Mouse (Mus musculus) neural tube, embryonic 10.5 days (tissue): ENCODE results near the gene Cnpy3.

ENCODE experiments used
- DNase-seq: peaks from one replicate; pipeline ENCODE4 v3.0.0-alpha.2; 2017; ENCODE audit warnings: low spot score; ENCODE audit errors: extremely low spot score

The Cnpy3 gene

DNA sequence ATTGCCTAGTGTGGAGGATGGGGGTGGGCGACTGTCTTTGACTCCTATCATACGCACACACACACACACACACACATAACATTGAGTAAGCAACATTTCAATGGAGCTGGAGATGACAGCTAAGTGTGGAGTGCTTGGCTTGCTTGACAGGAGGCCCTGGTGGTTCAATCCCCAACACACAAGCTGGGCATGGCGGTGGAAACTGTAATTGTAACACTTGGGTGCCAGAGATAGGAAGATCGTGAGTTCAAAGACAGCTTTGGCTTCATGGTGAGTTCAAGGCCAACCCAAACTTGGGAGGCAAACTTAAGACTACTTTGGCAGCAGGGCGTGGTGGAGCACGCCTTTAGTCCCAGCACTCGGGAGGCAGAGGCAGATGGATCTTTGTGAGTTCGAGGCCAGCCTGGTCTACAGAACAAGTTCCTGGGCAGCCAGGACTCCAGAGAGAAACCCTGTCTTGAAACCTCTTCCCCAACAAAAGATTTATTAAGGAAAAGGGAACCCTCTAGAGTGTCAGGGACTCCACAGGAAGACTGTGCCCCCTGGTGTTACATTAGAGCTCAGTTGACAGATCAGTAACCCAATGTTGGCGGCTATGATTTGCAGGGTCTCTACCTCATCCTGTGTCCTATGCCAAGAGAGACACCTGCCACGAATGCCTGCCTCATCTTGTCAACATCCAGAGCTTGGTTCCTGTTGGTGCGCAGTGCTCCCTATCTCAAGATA, 37.1 kb downstream of the Cnpy3 start:
- DNase-seq, result no peak

DNA sequence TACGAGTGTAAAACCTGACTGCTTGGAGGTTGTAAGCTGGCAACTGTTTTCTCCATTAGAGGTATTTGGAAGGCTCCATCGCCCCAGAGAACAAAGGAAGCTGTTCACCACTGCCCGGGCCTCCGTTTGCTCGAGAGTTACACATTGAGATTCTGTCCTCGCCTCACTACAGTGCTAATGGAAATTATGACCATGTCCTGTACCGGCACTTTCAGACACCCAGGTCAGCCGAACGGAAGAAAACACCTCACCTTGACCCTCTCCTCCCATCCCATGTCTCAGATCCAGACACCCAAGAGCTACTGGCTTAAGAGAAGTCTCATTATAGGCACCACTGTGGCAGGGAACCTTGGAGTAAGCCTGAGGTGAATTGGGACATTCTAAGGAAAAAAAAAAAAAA, 38.2 kb downstream of the Cnpy3 start:
- DNase-seq, result no peak

DNA sequence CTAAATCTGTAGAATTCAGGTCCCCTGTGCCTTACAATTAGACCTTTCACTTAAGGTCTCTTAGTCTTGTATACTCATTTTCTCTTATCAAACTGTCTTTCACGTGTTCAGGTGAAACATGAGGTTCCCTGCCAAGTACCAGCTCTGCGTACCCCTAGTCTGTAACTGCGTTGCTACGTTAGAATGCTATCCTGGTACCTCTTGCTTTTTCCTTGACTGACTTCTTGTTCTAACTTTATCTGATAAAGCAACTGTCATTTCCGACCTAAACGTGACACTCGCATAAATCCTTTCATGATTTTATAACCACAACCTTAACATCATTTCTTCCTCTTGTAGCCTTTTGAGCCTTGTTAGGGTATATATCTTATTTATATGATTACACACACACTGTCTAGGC, 39.6 kb downstream of the Cnpy3 start:
- DNase-seq, result no peak

DNA sequence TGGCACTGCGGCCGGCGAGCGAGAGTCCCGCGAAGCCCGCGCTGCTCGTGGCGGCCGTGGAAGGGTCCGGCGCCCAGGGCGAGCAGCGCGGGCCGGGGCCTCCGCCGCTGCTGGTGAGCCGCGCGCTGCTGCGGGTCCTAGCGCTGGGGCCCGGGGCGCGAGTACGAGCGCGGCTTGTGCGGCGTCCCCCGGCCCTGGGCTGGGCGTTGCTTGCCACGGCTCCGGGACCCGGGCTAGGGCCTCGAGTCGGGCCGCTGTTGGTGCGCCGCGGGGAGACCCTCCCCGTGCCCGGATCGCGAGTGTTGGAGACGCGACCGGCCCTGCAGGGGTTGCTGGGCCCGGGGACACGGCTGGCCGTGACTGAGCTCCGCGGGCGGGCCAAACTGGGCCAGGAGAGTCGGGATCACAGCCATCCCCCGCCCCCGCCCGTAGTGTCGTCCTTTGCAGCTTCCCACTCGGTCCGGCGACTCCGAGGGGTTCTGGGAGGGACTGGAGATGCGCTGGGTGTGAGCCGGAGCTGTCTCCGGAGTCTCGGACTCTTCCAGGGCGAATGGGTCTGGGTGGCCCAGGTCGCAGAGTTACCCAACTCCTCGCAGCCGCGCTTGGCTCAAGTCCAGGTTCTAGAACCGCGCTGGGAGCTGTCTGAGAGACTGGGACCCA, 40.3 kb downstream of the Cnpy3 start:
- DNase-seq, result no peak

DNA sequence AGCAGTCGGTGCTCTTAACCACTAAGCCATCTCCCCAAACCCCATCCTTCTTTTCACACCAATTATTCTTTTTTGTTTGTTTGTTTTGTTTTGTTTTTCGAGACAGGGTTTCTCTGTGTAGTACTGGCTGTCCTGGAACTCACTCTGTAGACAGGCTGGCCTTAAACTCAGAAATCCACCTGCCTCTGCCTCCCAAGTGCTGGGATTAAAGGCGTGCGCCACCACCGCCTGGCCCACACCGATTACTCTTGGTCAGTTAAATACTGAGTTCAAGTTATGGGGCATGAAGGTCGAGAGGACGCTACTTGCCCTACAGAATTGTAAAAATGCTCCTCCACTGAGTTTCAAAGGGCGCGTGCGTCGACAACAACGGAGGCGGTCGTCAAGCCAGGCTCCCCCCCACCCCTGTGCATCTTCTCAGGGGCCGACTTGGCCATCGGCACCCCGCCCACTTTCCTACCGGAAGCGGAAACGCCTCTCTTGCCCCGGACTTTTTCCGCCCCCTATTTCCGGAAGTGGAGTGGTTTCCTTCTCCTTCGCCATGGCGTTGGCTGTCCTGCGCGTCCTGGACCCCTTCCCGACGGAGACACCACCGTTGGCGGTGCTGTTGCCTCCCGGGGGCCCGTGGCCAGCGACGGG, 40.9 kb downstream of the Cnpy3 start, which contains the start of gene Pex6:
Gene Pex6 (plus strand): TSS at position 505 of the 639 bp plus-strand sequence.
- peak; percentile 94 for DNase-seq

DNA sequence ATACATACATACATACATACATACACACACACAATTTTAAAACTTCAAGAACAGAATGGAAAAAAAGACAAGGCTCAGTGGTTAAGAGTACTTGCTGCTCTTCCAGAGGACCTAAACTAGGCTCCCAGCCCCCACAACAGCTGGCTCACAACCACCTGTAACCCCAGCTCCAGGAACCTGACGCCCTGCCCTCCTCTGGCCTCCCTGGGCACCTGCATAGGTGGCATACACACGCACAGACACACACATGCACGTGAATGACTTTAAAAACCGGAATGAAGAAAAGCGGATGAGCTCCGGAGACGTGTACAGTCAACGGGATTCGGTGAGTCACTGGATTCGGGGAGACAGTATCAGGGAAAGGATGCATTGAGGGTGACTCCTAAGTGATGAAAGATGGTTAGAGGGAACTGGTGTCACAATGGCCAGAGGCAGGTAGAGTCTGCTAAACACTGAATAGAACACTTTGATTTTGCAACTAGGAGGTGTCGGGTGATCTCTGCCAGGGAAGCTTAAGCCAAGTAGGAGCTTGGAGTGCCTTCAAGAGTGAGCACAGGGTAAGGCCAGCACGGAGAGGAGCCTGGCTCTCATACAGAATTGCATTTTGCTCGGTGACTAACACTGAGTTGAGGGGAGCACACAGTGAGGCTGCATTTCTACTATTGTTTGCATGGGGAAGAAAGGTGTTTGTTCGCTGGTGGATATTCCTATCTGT, 45.5 kb downstream of the Cnpy3 start:
- DNase-seq, result no peak

DNA sequence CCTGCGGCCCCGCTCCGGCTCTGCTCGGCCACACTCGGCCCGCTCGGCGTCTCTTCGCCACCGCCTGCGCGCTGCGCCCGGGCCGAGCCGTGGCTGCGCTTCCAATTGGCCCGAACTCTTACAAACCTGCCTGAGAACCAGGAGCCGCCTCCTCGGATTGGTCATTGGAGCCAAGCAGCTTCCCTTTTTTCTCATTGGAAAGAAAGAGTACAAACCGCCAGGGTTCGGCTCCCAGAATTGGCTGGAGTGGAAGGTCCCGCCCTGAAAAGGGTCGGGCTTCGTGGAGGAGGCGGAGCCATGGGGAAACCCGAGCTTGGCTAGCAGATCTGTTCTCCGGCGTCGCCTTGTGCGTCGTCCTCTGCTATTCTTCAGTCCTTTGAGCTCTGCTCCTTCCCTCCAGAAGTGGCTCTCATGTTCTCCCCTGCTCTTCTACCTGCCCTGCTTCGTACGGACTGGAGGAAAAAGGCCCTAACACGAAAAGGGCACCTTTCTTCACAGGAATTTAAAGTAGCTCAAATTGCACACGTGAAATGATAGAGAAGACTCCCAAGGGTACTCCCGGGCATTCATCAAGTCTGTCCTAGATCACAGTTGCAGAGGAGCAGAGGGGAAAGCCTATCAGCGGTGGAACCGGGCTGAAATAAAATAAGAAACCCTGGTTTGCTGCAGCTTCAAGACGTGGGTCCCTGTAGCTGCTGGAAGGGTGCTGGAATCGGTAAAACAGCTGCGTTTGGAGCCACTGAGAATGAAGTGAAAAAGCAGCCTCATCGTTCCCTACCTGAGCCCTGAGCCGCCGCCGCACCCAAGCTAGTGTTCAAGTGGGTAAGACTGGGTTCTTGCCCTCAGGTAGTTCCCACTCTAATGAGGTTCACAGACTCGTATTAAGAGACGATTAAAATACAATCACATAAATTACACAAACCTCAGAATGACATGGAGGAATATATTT, 46.9 kb downstream of the Cnpy3 start, which contains the start of gene Ppp2r5d:
Gene Ppp2r5d (minus strand): TSS at position 225 of the 949 bp plus-strand sequence.
- peak; percentile 94 for DNase-seq

DNA sequence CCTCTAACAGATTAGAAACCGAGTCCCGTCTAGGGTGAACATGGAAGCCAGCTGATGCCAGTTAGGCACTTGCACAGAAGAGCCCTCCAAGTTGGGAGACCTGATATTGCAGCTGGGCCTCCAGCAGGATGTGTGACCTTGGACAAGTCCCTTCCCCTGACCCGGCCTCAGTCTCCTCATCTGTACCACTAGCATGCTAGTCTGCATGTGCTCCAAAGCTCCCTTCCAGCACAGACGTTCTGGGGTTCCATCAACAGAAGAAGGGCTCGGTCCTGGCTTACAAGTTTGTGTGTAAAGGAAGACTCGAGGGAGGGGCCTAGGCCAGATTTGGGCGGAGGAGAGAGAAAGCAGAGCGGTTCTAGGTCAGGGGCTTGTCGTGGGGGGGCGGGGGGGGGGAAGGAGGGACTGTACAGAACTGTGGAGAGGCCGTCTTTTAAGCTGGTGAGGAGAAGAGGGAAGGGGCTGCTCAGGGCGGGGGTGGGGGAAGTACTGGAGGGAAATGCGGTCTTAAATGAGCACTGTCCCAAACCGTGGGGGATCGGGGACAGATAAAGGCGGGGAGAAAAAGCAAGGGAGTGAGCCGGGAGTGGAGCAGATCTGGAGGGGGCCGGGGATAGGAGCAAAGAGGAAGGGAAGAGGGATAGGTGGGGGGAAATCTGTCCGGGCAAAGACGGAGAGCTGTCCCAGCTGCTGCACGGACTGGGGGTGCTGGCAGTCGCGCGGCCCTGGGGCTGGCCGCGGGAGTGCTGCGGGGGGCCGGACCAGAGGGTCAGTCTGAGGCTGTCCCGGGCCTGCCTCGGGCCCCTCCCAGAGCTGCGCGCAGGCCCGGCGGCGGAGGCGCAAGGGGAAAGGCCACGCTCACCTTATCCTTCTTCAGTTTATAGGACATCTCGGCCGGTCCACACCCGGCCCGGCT, 47.8 kb downstream of the Cnpy3 start:
- peak; percentile 31 for DNase-seq

DNA sequence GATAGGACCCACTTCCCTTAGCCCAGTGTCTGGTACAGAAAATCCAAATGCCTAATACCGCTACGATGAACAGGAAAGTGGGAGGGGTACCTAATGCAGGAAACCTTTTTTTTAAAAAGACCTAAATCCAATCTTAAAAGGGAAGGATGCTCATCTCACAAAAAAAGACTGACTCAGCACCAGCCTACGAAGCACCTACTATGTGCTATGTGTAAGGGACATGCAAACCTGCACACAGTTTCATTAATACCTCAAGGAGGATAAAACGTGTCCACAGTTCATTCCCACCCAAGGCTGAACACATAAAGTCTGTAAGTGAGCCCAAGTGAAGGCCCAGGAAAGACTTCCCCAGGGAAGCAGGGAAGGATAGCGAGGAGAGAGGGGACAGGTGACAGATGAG, 49.5 kb downstream of the Cnpy3 start:
- no peak for DNase-seq

DNA sequence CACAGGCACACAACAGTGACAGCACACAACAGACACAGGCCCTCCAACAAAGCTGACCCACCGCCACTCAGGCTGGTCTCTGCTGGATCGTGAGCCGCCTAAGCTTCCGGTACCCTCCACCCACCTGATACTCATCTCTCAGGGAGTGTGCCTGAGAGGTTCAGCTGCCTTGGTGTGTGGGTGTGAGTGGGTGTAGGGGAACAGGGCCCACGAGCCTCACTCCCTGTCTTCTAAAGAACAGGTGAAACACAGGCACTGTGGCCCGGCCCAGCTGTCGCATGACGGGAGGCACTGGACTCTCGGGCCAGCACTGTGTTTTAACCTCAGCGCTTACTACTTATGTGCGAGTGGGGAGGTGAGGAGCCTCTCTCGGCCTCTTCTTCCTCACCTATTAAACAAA, 49.9 kb downstream of the Cnpy3 start:
- DNase-seq, result no peak

DNA sequence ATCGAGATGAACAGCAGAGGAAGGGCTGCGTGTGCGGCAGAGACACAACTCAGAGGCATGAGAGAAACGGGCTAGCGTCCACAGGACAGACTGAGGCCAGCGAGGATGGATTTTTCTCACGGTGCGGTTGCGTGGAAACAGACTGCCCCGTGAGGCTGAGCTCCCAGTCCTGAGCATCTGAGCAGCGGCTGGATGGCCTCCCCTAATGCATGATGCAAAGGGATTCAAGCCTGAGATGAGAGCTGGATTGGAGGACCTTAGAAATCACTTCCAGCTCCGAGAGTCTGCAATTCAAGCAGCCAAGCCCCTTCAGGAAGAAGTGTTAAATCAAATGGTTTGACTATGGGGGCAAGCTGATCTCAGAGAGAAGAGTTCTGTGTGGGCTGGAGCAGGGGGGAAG, 50.5 kb downstream of the Cnpy3 start:
- no peak for DNase-seq

DNA sequence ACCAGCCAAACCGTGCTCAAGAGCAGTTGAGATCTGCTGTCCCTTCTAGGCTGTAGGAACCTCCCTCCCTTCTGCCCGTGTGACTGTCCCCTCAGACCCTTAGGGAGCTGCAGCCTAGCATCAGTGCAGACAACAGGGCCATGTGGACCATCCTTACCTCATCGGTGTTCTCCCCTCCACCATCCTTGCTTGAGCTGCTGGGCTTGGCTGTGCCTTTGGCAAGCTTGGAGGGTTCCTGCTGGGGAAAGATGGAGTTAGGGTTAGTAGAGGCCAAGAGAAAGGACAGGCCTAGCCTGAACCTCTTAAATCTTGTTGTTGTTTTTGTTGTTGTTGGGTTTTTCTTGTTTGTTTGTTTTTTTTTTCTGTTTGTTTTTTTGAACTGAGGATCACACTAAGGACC, 52.1 kb downstream of the Cnpy3 start:
- DNase-seq, result no peak

DNA sequence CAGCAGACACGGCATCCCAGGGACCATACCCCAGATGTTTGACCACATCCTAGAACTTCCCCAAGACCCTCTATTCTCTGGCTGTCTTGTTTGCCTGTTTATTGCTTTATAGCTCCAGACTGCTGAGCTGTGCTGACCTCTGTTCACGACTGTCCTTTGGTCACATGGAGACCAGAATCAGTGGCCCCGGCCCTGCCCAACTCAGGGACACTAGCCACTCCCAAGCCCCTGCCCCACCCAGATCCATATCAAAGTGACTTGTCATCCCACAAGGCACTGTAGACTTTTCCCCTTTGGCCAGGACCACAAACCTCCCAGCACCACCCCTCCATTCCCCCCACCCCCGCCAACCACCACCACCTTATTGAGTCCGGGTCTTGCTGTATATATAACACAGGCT, 52.8 kb downstream of the Cnpy3 start:
- no peak for DNase-seq

DNA sequence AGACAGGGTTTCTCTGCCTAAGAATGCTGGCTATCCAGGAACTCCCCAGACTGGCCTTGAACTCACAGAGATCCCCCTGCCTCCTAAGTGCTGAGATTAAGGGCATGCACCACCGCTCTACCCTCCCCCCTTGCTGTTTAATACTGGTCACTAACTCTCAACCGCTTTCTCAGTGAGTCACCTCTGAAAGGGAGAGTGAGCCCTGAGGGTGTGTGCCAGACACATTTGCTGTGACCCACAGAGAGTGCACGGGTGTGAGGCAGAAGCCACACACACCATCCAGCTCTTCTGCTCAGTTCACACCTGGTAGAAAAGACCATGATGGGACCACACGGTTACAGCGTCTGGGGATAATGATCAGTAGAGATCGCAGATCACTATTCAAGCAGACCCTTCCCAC, 53.5 kb downstream of the Cnpy3 start:
- DNase-seq, result no peak

DNA sequence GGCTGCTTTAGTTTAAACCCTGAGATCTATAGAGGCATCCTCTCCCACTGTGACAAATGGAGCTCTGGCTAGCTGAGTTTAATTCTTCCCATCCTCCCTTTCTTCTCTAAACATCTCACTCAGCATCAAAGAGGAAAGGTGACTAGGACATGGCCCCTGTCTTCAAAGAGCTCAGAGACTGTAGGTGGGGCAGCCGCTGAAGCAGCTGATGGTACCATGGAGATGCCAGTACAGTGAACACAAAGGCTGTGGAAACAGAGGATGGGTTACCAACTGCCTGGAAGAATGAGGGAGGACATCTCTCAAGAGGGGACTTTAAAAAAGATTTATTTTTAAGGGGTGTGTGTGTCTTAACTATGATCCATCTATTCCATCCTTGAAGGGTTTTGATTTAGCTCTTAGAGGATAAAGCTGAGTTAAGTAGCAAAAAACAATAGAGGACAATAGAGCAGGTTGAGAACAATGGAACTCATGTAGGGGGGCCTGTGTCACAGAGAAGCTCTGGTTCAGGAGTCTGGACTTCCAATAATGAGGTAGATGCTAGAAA, 57.4 kb downstream of the Cnpy3 start:
- DNase-seq, result no peak

DNA sequence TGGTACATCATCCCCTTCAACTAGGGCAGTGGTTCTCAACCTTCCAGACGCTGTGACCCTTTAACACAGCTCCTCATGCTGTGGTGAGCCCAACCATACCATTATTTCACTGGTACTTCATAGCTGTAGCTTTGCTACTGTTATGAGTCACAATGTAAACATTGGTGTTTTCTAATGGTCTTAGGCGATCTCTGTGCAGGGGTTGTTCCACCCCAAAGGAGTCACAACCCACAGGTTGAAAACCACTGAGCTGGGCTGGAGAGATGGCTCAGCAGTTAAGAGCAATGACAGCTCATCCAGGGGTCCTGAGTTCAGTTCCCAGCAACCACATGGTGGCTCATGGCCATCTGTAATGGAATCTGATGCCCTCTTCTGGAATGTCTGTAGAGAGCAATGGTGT, 60.6 kb downstream of the Cnpy3 start:
- no peak for DNase-seq

DNA sequence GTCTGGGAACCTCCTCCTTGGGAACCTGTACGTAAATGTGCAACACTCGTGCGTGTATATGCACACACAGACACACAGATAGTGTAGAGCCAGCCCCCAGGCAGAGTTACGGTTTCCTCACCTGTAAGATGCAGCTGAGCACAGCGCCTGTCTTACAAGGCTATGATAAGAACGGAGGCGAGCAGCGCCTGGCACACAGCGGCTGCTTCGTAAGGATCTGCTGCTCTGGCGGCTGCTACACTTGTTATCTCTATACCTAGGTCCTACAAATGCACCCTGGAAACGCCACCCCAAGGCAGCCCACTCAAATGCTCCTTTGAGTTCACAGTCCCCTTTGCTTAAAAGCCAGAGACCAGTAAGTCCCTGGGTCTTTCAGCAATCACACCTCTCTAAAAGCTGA, 61.3 kb downstream of the Cnpy3 start:
- no peak for DNase-seq

DNA sequence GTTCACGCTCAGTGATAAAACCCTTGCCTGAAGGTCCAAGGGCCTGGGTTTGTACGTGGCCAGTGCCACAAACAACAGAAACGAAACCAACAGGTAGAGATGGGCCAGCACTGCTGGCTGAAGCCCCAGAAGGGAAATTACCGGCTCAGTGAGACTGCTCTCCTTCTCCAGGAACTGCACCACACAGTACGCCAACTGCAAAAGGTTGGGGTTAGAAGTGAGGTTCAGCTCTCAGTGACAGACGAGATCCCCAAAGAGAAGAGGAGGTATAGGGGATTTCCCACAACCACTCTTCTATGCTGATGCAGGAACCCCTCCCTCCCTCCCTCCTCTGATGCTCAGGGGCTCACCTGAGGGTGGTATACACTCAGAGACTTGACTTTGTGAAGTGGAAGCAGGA, 66.1 kb downstream of the Cnpy3 start:
- no peak for DNase-seq
